Mouse (Mus musculus) adrenal gland, postnatal 10 days (tissue): Measurements from ENCODE around the gene Rpl31. TPM values are rescaled to one million over a fixed set of nuclear protein-coding genes. Genes with fewer than 3 reads are reported as not detected.

Experiments used
- DNase-seq: peaks from one replicate; pipeline ENCODE4 v3.0.0; 2021; ENCODE audit warnings: mixed read lengths
- long read RNA-seq, 2 experiments: library from polyadenylated mRNA; stranded (forward); transcript quantifications; one replicate each; pipeline ENCODE4 v2.0.0; 2021
- total RNA-seq, 2 experiments: library from RNA; stranded (reverse); gene quantifications; 2 replicates each; pipeline ENCODE4 v1.2.3; 2021

Rpl31 gene
- total RNA-seq = 100 to 1,000 TPM; 867 to 928 TPM
- long read RNA-seq, experiment 1, transcript Rpl31-201 (5 exons, 1,049 nt) = major isoform, 82 of 199 reads
- long read RNA-seq, experiment 1, transcript Rpl31-202 (5 exons, 487 nt) = minor isoform, 39 of 199 reads
- long read RNA-seq, experiment 1, transcript Rpl31-204 (3 exons, 468 nt) = minor isoform, 33 of 199 reads
- long read RNA-seq, experiment 1, transcript Rpl31-203 (4 exons, 630 nt) = minor isoform, 31 of 199 reads
- long read RNA-seq, experiment 1, partial matches to known transcripts = 6 of 199 reads
- long read RNA-seq, experiment 1, other reads (novel, unspliced or antisense) = 8 of 199 reads
- long read RNA-seq, experiment 2, transcript Rpl31-201 (5 exons, 1,049 nt) = major isoform, 44 of 139 reads
- long read RNA-seq, experiment 2, transcript Rpl31-204 (3 exons, 468 nt) = minor isoform, 6 of 139 reads
- long read RNA-seq, experiment 2, transcript Rpl31-202 (5 exons, 487 nt) = minor isoform, 35 of 139 reads
- long read RNA-seq, experiment 2, transcript Rpl31-203 (4 exons, 630 nt) = minor isoform, 43 of 139 reads
- long read RNA-seq, experiment 2, partial matches to known transcripts = 1 of 139 reads
- long read RNA-seq, experiment 2, other reads (novel, unspliced or antisense) = 10 of 139 reads

DNA sequence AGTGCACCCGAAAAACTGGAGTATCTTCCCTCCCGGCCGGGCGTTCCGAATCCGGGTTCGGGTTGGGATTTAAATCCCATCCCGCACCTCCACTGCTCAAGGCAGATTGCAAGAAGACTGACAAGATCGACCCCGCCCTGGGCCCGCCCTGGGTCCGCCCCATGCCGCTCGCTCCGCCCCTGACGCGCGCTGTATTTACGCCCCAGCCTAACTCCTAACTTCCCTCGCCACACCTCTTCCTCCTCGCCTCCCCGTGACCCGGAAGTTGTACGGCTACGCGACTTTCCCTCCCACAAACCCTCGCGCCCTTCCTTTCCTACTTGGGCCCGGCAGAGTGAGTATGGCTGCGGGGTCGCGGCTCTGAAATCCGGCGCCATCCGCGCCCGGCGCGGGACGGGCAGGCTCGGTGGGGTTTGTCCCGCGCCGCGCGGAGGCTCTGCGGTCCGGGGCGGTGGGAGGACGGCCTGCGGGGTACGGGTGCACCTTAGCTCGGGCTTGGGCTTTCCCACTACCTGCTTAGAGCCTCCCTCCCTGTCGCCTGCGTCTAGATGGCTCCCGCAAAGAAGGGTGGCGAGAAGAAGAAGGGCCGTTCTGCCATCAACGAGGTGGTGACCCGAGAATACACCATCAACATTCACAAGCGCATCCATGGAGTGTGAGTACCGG, at the start of gene Rpl31:
Rpl31 (plus strand) TSS at position 242 of the 666 bp plus-strand sequence.
- DNase-seq = peak; percentile 99

DNA sequence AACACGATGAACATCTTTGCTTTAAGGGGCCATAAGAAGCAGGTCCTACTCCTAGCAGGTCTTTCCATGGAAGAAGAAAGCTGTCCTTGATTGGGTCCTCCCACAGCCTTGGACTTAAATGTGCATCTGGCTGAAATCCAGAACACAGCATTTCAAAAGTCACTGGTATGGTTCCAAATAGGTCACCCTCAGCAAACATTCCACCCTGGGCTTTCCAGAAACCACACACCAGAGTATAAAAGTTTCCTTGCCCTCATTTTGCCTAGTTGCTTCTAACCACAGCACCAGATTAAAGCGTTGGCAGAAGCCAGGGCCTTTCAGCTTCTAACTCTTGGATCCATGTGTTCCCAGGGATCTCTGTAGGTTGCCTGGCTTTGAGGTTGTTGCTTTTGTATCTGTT, 49.7 kb upstream of the Rpl31 start:
- peak; percentile 71 for DNase-seq

DNA sequence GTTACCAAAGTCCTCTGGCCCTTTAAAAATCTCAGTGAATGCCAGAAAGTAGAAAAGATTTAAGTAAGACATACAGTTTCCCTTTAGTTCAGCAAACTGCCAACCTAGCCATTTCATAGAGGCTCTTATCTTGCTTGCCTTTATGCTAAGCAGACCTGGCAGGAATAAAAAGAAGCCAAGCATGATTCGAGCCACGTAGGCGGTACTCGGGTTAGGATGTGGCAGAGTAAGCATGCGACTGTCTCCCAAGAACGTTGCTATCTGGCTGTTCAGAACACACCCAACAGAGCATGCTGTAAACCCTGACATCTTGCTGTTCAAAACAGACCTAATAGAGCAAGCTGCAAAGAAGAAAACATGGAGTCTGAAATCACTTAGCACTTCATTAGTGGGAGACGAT, 48.8 kb upstream of the Rpl31 start:
- no peak for DNase-seq

DNA sequence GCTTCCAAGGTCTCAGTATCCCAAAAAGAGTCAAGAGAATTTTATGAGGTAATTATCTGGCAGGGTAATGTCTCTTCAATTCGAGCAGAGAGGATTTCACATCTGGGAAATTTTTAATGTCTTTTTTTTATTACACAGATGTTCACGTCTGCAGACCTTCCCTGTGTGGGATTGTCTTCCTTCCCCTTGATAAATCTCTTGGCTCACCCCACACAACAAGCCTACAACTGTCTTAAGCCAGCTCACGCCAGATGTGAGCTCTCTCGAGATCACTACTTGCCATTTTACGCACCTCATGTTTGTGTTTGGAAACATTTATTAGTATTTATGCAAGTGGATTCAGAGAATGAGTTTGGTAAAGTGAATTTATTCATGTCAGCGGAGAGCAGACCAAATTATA, 45.7 kb upstream of the Rpl31 start:
- no peak for DNase-seq

DNA sequence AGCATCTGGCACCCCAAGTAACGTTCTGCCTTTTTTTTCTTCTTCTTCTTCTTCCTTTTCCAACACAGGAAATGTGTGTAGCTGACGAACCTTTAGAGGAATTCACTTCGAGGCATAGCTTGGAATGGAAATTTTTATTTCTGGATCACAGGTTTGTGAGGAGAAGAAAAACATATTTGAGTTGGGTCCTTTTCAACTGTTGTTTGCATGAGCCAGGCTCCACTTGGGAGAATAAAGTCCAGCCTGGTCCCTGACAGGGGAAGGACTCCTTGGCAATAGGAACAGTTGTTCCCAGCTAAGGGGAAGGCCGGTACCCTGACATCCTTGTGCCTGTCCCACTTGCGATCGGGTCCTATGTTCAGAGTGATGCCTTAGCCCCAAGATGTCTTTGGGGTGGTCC, 42.4 kb upstream of the Rpl31 start:
- no peak for DNase-seq

DNA sequence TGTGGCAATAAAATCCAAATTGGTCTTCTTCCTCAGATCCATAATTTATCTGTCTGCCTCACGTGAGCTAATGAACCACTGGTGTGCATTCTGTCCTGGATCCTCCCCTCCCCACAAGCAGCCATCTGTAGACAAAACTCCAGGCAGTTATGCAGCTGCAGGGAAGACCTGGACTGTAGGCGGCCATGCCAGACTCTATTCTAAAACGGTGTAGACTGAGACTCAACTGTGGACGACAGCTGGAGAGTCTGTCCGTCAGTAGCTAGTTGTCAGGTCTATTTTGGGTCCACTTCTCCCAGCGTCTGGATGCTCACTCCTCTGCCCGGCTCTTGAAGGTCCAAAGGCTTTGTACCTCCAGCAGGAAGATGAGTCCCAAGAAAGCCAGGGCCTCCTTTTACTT, 40.1 kb upstream of the Rpl31 start:
- DNase-seq = no peak

DNA sequence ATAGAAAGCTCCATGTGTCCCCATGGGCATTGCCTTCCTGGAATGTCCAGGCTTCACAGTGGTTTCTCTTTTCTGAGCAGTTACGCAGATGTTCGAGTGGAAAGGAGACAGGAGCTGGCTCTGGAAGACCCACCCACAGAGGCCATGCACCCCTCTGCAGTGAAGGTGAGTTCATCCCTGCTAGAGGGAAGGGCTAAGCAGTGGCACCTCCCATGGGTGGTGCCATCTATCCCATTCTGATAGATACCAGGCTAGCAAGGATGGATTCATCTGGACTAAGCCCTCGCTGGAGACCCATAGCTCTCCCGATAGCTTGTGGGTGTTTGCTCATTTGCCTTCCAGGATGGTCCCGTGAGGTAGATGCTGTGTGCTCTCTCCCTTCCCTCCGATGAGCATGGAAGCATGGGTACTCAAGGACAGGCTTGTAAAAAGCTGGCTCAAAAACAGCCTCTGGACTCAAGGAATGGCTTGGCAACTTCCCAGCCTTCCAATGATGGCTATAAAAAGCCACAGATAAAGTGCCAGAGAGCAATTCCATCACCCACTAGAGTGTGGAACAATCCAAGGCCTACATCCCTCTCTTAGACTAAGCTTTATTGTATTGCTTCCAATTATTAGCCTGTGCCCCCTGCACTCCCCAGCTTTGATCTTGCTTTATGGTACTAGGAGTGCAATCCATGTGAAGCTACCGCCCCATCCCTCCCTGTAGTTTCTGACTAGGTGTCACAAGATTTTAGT, 36.6 kb upstream of the Rpl31 start:
- DNase-seq = peak; percentile 47

DNA sequence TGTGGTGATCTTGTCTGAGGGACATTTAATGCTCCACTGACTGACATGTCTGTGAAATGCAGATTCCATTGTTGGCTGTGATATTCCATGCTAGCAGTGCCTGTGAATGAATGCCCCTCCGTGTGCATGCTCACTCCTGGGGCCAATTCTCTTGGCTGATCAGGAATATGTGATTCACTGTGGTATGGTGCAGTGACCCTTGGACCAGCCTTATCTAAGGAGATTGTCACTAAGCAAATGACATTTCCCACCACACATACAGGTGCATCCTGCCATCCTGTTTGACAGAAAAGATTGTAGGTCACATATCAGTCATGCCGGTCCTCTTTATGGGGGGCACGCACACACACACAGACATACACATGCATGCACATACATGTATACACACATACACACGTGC, 35.2 kb upstream of the Rpl31 start:
- no peak for DNase-seq

DNA sequence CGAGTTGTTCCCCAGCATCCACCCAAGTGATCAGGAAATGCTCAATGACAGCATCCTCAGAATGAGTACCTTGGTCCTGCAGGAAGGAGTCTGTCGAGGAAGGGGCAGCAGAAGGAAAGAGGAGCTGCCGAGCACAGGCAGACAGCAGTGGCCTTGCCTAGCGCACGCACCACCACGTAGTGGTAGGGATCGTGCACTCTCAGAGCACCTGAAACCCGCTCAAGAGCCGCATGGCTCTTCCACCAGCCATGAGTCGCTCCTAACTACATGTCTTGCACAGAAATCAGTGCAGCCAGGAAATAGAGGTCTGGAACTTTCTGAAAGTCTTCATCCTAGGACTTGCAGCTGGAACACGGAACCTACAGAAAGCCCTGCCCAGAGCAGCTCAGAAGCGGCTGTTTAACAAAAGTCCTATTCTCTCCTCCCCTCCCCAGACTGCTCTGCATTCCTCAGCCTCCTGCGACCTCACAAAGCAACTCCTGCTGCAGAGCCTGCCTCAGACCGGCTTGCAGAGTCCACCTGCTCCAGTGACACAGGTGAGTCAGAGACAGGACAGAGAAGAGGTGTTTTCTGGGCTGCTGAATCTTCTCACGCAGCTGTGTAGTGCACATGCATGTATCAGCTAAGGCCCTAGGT, 32.0 kb upstream of the Rpl31 start:
- DNase-seq = no peak

DNA sequence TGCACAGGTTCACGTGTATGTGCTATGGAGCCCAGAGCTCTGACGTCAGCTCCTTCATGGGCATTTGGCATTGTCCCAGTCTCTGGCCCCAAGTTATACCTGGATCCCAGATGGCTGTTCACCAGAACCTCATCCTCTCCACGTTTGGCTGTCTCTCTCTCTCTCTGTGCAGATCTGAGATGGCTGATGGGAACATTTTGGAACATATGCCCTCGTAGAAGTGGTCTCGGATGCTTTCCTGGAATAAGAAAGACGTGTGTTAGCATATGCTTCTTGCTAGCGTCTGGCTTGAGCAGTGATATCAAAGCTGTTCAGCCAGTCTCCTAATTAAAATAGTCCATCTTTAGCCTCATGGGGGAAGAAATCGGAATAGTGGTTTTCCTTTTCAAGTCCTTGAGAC, 30.9 kb upstream of the Rpl31 start:
- DNase-seq = no peak

DNA sequence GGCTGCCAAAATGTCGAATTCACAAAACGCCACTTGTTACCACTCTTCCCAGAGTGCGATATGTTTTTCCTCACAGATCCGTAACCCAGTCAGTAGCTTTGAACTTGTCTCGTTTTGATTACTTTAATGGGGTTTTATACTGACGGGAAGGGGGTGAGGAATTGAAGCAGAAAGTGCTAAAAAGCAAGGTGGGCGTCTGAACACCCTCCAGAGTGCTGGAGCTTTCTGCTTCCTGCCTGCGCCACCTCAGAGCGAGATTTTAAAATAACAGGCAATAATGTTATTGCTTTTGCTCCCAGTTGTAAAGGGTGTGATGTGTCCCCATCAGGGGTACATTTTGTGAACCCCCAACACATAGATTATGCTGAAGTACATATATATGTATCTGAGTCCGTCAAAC, 28.8 kb upstream of the Rpl31 start:
- DNase-seq = no peak

DNA sequence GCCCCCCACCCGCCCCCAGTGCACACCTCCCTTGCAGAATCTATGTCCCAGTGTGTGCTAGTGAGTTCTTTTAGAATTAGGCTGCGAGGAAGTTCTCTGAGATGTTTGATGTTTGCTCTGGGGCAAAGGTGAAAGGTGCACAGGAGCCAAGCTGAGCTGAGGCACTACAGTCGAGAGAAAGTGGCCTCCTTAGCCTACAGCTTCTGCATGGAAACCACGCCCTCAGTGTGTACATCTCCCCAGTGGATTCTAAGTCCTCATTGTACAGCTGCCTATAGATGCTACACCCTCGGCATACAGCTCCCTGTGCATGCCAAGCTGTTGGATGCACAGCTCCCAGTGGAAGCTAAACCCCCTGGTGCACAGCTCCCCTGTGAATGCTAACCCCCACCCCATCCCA, 28.2 kb upstream of the Rpl31 start:
- DNase-seq = no peak

DNA sequence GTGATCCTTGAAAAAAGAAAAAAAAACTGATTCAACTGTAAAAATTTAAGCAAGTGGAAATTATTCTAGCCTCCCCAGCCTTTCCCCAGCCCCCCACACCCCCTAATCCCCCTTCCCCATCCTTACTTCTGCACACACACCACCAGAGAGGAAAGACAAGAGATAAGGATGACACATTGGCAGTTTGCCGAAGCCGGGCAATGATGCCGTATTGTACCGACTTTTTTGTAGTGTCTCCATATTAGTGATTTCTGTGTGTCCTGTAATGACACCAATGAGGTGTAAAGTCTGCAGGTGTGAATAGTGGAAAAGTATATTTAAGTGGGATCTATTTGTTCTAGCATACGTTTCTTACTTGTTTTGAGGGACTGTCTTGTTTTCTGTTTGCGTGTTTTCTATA, 27.5 kb upstream of the Rpl31 start:
- no peak for DNase-seq

DNA sequence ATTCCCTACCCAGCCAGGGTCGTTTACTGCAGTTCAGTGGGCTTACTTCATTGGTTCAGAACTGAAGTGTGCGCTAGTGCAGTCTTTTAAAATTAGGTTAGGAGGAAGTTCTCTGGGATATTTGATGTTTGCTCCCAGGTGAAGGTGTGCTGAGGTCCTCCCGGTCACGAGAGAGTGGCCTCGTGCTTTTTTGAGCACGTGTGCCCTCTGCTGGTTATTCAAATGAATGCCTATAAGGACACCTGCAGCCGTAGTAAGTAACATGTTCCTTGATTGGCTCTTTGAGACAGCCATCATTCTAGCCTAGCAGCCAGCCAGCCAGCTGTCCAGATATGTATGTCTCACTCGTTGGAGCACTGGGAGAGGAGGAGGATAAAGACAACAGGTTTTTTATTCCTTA, 27.0 kb upstream of the Rpl31 start:
- peak; percentile 58 for DNase-seq

DNA sequence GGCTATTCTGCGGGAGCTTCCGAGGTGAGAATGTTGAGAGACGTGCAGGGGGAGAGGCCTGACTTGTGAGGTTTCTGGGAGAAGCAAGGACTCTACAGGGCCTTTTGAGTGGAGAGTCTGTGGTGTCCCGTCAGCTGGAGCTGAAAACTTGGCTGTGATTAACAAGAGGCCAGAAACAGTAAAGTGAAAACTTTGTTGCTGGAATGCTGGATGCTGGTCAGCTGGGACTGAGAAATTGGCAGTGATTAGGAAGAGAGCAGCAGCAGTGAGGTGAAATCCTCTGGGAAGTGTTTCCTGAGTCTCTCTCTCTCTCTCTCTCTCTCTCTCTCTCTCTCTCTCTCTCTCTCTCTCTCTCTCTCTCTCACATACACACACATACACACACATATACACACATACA, 25.8 kb upstream of the Rpl31 start:
- no peak for DNase-seq

DNA sequence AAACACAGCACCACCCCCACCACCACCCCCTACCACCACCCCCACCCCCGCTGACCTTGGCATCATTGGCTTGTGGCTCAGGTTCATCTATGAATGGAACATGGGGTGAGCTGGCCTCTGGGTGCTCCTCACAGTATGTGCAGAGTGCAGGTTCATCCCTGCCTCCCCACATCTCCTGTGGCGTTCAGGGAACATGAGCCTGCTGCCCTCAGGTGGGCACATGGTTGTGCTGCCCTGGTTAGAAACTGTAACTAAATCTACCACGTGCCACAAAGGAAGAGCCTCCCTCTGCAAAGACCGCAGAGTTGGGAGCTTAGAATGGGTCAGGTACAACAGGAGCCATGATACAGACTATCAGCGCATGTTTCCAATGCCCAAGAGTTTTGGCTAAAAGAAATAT, 24.4 kb upstream of the Rpl31 start:
- no peak for DNase-seq

DNA sequence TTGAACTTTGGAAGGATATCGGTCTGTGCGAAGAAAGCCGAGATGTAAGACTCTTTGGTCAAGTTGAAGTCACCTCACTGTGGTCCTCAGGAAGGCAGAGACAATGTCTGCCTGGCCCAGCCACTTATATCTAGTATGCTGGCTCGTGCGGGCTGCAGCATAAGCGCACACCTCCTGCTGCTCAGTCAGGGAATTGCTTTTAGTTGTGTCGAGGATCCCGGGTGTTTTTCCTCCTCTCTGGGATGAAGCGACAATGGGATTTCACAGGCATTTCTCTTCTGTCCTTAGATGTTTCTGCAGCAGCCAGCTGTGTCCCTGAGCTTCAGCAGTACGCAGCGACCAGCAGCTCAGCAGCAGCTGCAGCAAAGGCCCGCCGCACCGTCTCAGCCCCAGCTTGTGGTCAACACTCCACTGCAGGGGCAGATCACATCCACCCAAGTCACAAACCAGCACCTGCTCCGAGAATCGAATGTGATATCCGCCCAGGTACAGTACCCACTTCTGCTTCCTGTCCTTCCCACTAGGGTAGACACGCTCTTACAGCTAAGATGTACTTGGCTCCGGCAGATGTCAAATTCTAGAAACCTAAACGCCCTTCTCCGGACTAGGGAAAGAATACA, 22.6 kb upstream of the Rpl31 start:
- no peak for DNase-seq

DNA sequence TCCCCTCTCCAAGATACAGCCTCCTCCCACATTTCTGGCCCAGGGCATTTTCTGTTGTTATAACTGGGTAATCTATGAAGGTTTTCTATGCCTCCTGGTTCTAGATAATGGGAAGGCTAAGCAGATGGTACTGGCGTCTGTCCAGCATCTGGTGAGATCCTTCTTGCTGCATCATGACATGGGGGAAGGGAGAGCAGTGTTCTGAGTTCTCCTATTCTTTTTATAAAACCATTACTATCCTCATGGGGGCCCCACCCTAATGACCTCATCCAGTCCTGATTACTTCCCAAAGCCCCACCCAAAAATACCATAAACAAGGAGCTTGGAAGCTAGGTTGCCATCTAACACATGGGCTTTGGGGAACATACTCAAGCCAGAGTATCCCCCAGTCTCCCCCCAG, 18.6 kb upstream of the Rpl31 start:
- DNase-seq = no peak

DNA sequence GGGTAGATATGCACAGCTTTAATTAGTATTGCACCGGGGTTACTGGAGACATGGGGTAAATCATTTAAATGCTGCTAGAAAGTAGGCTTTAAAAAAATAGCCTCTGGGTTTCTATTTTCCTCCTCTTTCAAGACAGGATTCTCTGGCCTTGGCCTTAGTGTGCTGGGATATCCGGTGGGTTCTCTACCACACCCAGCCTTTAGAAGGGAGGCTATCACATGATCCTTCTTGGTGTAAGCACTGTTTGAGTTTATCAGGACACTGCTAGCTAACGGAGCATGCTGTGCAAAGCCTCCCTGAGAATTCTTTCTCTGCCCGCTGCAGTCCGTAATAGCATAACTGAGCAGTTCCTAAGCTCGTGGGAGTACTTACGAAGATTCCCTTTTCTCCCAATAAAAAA, 18.2 kb upstream of the Rpl31 start:
- no peak for DNase-seq

DNA sequence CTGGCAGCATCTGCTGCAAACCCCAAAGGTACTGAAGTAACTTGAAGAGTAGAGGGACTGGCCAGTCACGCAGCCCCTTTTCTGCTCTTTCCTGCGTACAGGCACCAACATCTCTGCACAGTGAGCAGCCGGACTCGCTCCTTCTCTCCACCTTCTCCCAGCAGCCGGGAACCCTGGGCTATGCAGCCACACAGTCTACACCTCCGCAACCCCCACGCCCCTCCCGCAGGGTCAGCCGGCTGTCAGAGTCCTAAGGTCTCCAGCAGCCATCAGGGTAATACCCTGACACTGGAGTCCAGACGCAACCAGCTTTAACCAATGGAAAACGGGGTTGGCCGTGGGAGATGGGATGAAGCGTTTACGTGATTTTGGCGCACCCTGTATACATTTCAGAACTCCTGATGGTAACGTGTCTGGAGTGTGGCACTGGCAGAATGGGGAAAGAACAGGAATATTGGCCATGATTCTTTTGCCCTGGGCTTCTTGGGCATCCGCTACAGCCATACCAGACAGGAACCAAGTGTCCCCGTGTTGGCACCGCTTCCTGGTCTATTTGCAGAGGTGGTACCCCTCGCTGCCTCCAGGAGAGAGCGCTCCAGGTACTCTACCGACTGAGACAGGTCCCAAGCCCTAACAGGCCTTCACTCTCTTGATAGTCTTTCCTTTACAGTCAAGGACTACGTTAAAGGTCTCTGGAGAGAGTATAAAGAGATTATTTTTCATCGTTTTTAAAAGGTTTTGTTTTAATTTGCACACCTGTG, 5.7 kb upstream of the Rpl31 start:
- no peak for DNase-seq

DNA sequence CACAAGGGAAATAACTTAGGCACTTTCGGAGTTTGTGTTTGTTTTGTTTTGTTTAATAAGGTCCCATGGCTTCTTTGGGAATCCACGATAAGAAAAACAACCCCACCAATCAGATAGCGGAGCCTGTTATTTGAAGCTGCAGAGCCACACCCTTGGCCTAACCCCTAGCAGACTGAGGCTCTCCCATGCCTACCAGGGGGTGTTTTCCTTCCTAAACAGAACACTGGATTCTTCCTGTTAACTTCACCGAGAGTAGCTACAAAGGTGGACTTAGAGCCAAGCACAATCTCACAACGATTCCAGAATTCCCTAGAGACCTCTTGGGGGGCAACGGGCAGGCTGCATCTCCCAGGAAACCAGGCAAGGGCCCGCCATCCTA, 5.1 kb upstream of the Rpl31 start:
- DNase-seq = no peak
